Mouse (Mus musculus) MEL (cell line): ENCODE measurements at regions not wholly inside any gene's neighbourhood (a gene's known extent, or its start where the extent isn't known, plus 50 kb on each side); places are given as distances from the start of the nearest gene placed in this dataset.

ENCODE experiments used
- CHD2 ChIP-seq: IDR thresholded peaks from 2 replicates; pipeline ENCODE4 v1.6.1; 2011; ENCODE audit warnings: low read length, improper control_type of control experiment
- CTCF ChIP-seq, 3 experiments: IDR thresholded peaks in 2 of 3; conservative IDR thresholded peaks in 1 of 3; 2 replicates each; pipeline ENCODE4 v1.5.1; 2011 to 2012; ENCODE audit warnings: low read length in 3 of 3, low read depth in 2 of 3, mild to moderate bottlenecking in 2 of 3, improper control_type of control experiment in 1 of 3, inconsistent platforms in 1 of 3, mixed read lengths in 1 of 3, moderate library complexity in 1 of 3; ENCODE audit not compliant: control insufficient read depth in 1 of 3, insufficient read depth in 1 of 3, poor library complexity in 1 of 3, severe bottlenecking in 1 of 3
- EP300 ChIP-seq, 2 experiments: IDR thresholded peaks; 2 replicates each; pipeline ENCODE4 v1.6.1; 2011; ENCODE audit warnings: improper control_type of control experiment in 2 of 2, low read length in 2 of 2, low read depth in 1 of 2, mild to moderate bottlenecking in 1 of 2
- ZNF384 ChIP-seq: IDR thresholded peaks from 2 replicates; pipeline ENCODE4 v1.6.1; 2012; ENCODE audit warnings: low read depth, mild to moderate bottlenecking, inconsistent platforms, low read length, improper control_type of control experiment

GRCm38 (mm10) chr11:45495246-45495645, 356.6 kb upstream of the Clint1 start:
- TF ChIP-seq EP300 (IDR thresholded peaks at IDR 0.05; ENCODE audit: low read depth in 1 of 2, low read length in 2 of 2): no peak
- no peak for TF ChIP-seq ZNF384
- TF ChIP-seq CTCF (IDR thresholded peaks at IDR 0.05 in 2 of 3, conservative IDR thresholded peaks at IDR 0.05 in 1 of 3; ENCODE audit: control insufficient read depth in 1 of 3, insufficient read depth in 1 of 3, low read depth in 2 of 3, low read length in 3 of 3, poor library complexity in 1 of 3, severe bottlenecking in 1 of 3): no peak
- no peak for TF ChIP-seq CHD2
